Mouse (Mus musculus): ENCODE measurements around the gene Smchd1.

DNA sequence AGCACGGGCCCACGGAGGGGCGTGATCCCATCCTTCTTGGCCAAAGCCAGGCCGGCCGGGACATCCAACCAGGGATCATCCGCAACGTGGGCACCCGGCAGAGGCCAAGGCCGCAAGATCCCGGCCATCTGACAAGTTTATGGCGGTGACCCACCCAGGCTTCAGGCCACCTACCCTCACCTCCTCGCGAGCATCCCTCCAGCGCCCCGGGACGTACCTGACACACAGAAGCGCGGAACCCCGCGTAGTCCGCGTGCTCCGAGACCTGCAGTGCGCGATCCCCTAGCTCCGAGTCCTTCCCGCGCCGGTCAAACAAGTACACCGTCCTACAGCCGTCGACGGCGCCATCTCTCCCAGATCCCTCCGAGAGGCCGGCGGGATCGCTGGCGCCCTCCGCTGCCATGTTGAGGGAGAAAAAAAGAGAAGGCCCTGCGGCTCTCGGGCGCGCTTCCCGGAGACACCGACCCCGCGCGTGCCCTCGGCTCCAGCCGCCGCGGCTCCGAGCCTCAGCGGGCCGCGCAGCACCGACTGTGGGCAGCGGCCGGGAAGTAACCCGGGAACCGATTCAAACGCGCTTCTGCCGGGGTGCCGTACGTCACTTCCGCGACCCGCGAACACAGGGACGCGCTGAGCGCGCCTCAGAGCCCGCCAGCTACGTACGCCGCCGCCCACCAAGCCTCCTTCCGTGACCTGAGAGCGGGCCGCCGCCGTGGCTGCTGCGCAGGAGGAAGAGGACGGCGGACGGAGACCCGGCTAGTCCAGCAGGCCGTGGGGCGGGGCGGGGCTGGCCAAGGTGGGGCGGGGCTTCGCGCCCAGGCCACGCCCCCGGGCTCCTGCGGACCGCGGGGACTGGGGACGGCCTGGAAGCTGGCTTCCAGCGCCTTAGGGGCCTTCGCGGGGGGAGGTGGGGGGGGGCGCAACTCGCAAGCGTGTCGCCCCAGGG lies at the start of gene Smchd1:
- no peak for TF ChIP-seq GATA1 (IDR thresholded peaks at IDR 0.05; ENCODE audit: borderline replicate concordance, low read length)
- TF ChIP-seq FLI1 (IDR thresholded peaks at IDR 0.05; ENCODE audit: low read length): no peak
